Mouse (Mus musculus) spleen, adult 12 weeks (tissue): ENCODE measurements around the gene Ifitm3.
"Not testable (repeated sequence)": the region's sequence is repeated elsewhere in the genome, so short reads cannot be mapped to it uniquely, and the experiment has no call there.

Experiments used
- DNase-seq: peaks from one replicate; pipeline ENCODE4 v3.0.0; 2022; ENCODE audit warnings: low spot score

Gene Ifitm3

DNA sequence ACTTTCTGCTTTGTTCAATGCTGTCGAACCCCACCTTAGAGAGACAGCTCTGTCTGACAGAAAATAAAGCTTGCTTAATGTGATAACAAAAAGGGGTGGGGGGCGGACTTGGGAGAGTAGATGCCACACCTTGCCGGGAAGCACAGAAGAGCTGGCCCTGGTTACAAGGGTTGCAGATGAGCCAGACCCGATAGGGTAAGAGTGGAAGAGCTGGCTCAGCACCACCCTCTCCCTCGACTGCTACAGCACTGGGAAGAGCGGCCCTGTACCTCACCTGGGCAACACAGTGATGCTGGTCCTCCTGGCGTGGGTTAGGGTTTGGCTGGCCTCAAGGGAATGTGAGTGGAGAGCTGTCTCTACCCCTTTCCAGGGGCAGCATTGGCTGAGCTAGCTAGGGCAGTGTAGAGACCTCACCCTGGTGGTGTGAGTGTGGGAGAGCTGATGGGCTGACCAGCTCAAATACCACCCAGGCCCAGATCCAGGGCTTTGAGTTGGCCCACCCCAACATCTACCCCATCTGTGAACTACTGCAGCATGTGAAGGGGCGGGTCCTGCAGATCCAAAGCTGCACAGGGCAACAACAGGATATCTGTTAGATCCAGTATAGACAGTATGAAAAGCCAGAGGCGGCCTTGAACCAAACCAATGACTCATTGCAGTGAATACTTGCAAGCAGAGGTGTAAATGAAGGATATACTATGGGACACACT is 22.0 kb upstream of the Ifitm3 start:
- no peak for DNase-seq

DNA sequence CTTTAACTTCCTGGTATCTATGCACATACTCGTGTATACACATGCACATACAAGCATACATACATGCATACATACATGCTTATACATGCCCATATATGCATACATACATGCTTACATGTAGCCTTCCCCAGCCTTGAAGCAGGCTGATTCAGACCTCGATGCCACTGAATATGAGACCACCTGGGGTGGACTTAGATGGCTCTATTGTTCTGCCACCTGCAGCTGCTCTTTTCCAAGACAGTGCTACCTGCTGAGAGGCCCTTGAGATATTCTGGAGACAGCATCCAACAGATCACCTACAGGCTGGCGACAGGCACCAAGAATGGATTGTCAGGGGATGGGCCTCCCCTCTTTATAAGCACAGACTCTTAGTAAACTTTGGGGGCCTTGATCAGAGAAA is 19.8 kb upstream of the Ifitm3 start:
- DNase-seq, result no peak

GRCm38 (mm10) chr7:141028831-141029230 is 18.3 kb upstream of the Ifitm3 start, which contains the start of gene Gm17387:
Gene Gm17387 (plus strand): TSS chr7:141029131.
- no peak for DNase-seq

- no peak for DNase-seq
Observed at GRCm38 (mm10) chr7:141026740-141027098, 16.1 kb upstream of the Ifitm3 start.

DNA sequence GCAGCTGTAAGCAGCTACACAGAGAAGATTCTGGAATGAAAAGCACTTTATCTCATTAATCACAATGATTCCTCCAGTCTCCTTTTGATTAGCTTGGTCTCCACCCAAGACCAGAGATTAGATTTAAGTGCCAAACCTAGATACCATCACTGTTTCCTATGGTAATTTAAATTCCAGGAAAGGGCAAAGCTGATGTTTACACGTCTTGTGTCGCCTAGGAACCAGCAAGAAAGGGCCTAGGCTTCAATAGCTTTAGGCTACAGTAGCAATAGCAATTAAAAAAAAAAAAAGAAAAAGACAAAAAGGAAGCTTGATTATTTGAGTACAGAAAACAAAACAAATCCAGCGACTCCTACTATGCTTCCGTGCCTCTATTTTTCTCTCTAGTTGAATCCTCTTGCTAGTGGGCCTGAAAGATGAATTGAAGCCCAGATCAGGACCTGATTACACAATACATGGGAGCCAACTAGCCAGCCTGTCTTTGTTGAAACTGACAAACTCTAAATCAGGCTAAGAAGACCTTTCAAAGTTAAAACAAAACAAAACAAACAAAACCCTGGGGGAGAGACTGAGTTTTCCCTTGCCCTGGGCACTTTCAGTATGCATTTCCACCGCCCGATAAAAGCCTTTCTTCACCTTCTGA is 15.6 kb upstream of the Ifitm3 start:
- no peak for DNase-seq

DNA sequence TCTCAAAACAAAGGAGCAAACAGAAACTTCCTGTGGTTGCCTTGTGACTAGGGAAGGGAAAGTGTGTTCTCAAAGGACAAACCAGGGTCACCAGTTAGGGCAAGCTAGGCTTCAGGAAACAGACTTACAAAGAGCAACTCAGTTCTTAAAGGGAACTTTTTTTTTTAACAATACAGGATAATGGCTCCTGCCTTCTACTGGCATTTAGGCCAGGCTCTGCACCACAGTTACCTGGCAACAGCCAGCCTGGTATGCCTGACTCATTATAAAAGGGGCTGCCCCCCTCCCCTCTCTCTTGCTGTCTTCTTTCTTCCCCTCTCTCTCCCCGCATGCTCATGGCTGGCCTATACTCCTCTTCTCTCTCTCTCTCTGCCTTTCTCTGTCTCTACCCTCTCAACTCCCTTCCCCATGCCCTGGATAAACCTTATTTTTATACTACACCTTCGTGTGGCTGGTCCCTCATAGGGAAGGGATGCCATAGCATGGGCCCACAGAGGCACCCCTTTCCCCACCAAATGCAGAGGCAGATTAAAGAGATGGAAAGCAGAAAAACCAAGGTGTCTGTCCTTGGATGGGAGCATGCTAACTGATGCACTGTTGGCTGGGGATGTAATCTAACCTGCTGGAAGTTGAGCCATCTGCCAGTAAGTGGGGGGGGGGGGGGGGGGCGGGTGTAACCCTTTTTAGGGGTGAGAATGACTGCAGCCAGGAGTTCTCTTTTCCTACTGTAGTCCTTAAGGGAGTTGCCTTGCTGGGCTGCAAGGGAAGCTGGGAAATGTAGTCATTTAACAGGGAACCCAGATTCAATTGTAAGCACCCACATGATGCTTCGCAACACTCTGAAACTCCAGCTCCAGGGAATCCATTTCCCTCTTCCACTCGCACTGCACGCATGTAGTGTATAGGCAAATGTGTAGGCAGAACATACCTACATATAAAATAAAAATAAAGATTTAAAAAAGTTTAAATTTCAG is 14.6 kb upstream of the Ifitm3 start:
- no peak for DNase-seq

DNA sequence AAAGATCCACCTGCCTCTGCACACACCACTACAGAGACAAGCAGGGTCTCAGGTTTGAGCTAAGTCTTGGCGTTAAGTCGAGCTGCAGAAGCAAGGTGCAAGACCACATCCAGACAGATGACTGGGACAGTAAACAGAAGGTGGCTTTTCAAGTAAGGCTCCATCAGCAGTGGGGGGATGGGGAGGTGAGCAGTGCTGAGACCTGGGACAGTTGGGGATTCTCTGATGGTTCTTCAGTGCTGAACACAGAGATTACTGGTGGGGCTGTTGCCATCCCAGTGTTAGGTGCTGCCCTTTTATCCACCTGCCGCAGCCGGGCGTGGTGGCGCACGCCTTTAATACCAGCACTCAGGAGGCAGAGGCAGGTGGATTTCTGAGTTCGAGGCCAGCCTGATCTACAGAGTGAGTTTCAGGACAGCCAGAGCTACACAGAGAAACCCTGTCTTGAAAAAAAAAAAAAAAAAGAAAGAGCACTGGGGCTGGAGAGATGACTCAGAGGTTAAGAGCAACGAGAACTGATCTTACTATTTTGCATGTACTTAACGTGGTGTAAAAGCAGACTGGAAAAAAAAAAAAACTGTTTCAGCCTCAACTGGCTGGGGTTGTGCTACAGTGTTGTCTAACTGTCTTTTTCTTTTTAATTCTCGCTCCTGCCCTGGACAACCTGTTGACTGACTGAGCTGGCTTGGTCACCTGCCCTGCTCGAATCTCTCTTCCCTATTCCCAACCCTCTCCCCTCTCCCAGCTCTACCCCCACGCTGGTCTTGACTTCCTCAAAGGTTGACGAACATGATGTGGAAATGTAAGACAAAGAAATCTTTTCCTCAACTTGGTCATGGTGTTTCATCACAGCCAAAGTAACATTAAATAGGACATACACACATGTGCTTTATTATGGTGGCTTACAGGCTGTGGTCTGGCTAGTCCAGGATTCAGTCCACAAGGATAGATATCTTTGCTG is 11.2 kb upstream of the Ifitm3 start:
- DNase-seq, result no peak

DNA sequence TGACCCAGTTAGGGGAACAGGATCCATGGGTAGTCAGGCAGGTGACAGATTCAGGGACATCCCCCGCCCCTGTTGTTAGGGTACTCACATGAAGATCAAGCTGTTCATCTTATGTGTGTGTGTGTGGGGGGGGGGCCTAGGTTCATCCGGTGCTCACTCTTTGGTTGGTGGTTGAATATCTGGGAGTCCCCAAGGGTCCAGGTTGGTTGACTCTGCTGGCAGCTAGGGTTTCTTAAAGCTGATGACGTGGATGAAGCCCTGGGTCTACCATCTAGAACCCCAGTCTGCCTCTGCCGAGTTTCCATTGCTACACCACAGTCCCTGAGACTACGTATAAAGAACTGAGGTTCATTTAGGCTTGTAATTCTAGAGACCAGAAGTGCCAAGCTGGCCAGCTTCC is 8.5 kb upstream of the Ifitm3 start:
- no peak for DNase-seq

DNA sequence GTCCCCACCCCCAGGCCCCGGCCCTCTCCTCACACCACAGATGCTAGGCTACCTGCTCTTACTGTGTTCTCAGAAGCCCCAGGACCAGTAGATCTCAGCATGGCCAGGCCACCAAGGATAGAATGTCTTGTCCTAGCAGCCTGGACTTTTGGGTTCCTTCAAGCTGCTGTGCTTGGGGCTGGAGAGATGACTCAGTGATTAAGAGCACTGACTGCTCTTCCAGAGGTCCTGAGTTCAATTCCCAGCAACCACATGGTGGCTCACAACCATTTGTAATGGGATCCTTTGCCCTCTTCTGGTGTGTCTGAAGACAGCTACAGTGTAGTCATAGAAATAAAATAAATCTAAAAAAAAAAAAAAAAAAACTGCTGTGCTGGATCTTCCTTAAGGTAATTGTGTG is 7.3 kb upstream of the Ifitm3 start, which contains the start of gene Ifitm6:
Gene Ifitm6 (minus strand): TSS at position 101 of the 400 bp plus-strand sequence.
- not testable (repeated sequence) for DNase-seq

DNA sequence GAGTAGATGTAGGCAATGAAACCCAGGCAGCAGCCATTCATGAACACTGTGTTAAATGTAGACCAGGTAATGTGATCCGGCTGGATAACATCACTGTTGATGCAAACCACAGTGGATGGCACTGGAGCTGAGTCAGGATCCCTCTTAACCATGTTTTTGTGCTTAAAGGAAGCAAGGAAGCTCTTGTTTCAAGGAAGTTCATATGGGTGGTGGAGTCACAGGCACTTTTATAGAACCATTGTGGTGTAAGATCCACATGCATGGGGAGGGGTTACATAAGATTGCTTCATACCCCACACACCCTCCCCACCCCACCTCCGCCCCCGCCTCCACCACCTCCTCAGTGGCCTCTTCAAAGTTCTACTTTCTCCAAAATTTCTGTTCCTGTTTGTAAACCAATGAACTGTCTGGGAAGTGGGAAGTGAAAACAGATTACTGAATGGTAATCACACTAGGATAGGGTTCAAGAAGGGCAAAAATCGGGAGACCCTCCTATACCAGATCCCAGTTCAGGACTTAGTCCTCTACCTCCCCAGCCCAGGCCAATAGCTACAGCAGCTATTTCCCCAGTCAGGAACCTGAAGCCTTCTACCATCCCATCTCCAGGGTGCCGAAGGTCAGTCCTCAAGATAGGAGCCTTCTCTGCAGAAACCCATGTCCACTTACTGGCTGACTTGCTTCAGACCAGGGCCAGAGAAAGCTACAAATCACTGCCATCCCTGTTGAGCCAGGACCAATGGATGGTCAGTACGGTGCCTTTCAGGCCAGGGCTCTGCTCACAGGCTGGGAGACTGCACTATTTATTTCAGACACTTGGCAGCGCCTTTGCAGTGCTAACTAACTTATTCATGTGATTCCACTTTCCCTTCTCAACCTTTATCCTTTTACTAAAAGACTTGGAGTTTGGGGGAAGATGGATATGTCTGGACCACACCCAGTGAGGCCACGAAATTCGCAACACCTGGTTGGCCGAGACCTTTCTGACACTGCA is 6.4 kb upstream of the Ifitm3 start:
- no peak for DNase-seq

- no peak for DNase-seq
Observed at GRCm38 (mm10) chr7:141011238-141011770, 734 bp upstream of the Ifitm3 start.

GRCm38 (mm10) chr7:141009665-141010064 is 905 bp downstream of the Ifitm3 start:
- DNase-seq, result no peak

DNA sequence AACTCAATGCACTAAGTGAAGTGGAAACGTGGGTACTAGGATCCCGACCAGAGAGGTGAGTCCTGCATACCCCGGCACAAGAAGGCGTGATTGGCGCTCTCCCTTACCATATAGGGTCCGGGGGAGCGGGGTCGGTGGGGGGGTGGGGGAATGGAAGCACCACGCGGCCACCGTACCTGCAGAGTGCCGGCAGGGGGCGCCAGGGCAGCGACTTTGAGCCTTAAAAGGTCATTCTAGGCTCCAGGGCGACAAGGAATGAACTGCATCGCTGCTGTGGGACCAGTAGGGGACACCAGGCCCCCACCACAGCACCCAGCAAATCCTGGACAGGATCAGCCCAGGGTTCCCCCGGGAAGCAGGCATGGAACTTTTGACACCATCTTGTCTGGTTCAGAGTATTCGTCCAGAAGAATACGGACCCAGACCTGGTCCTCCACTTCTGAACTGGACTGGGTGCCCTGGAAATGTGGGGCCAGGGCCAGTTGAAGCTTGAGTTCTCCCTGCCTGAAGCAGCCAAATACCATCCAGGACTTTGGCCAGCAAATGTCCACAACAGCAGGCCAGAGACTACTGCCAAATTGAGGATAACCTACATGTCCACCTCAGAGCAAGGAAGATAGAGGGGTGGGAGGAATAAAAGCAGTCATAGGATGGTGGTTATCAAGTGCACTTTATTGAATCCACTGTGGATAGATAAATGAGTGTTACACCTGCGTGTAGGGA is 1.5 kb downstream of the Ifitm3 start:
- DNase-seq, result peak; percentile 63

- no peak for DNase-seq
Observed at GRCm38 (mm10) chr7:141008312-141008761, 2.2 kb downstream of the Ifitm3 start.

DNA sequence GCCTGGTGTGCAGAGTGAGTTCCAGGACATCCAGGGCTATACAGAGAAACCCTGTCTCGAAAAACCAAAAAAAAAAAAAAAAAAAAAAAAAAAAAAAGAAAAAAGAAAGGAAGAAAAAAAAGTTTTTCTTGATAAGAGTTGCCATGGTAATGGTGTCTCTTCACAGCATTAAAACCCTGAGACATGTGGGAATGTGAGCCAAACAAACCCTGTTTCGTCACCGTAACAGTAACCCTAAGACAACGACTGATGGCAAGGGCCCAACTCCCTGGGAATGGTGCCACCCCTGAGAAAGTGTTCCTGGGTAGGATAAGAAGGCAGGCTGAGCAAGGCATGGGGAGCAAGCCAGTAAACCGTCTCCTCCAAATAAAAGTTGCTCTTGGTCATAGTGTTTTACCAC is 3.7 kb downstream of the Ifitm3 start:
- DNase-seq, result no peak

- DNase-seq, result no peak
Observed at GRCm38 (mm10) chr7:141006446-141006845, 4.1 kb downstream of the Ifitm3 start.

DNA sequence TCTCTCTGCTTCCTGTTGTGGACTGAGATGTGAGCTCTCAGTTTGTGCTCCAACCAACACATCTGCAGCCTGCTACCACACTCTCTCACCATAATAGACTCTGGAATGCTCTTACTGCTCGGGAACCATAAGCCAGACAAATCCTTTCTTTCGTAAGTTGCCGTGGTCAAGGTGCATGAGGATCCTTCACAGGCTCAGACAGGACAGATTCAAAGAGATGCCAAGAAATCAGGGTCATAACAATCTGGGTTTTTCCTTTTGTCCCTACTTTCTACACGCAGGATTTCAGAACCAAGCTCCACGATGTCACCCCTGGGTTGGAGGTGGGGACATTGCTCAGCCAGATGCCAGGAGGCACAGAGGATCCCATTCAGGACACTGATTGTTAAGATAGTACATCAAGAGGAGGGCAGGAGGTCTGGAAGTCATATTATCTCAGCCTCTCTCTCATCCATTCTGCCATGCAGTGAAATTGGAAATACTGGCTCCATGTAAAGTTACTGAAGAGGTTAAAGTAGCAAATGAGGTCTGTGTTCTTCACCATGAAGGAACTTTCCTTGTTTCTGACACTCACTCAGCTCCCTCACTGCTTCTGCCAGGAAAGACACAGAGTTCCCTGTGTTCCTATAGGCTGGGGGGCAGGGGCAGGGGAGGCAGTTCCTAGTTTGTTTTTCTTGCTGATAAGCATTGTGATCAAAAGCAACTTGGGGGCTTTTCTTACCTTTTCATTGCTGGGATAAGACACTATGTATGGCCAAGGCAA is 7.1 kb downstream of the Ifitm3 start:
- no peak for DNase-seq
